Mouse (Mus musculus) limb, embryonic 12.5 days (tissue): ENCODE measurements around the gene Ceacam18. TPM values are rescaled to one million over a fixed set of nuclear protein-coding genes. Genes with fewer than 3 reads are reported as not detected.

ENCODE experiments used
- polyA plus RNA-seq: library from polyadenylated mRNA; unstranded; fragments of >200 nt; fragmentation: Nextera tagmentation; extraction: Ambion mirVana; gene quantifications from 2 replicates; pipeline ENCODE4 v1.2.1, GENCODE M21; 2016

Gene Ceacam18
- polyA plus RNA-seq, 1 experiment from 2014 or later = not detected

Other genes starting within 250 kb of the Ceacam18 start
- gene Siglecg, start 226.5 kb upstream of the Ceacam18 start, polyA plus RNA-seq = not detected in 2 replicates
- gene Lim2, start 207.0 kb upstream of the Ceacam18 start, polyA plus RNA-seq = not detected in 2 replicates
- 0.64 TPM in 1 of 2 replicates, not detected in the other for gene Nkg7, start 197.6 kb upstream of the Ceacam18 start, polyA plus RNA-seq
- gene Cldnd2, start 193.9 kb upstream of the Ceacam18 start, polyA plus RNA-seq = not detected in 2 replicates
- gene Etfb, start 190.6 kb upstream of the Ceacam18 start, polyA plus RNA-seq = 236 and 240 TPM in 2 replicates
- gene Gm45233, start 190.6 kb upstream of the Ceacam18 start, polyA plus RNA-seq = 1.1 TPM in 1 of 2 replicates, not detected in the other
- 1.8 and 3.7 TPM in 2 replicates for gene Vsig10l, start 171.6 kb upstream of the Ceacam18 start, polyA plus RNA-seq
- gene Iglon5, start 144.6 kb upstream of the Ceacam18 start, polyA plus RNA-seq = 1.4 and 1.7 TPM in 2 replicates
- gene 4931406B18Rik, start 128.8 kb upstream of the Ceacam18 start, polyA plus RNA-seq = not detected in 2 replicates
- 0.83 and 1.4 TPM in 2 replicates for gene Cd33, start 90.3 kb upstream of the Ceacam18 start, polyA plus RNA-seq
- gene Zfp658, start 72.5 kb upstream of the Ceacam18 start, polyA plus RNA-seq = 5.6 and 5.7 TPM in 2 replicates
- 15.6 and 15.7 TPM in 2 replicates for gene Zfp719, start 55.1 kb upstream of the Ceacam18 start, polyA plus RNA-seq
- 0.40 and 0.44 TPM in 2 replicates for gene Zfp819, start 27.5 kb upstream of the Ceacam18 start, polyA plus RNA-seq
- 0.22 and 0.70 TPM in 2 replicates for gene Siglece, start 25.5 kb downstream of the Ceacam18 start, polyA plus RNA-seq
- gene Ctu1, start 37.3 kb downstream of the Ceacam18 start, polyA plus RNA-seq = 15.4 and 15.7 TPM in 2 replicates
- not detected in 2 replicates for gene Klk14, start 55.7 kb downstream of the Ceacam18 start, polyA plus RNA-seq
- 0.11 and 0.31 TPM in 2 replicates for gene Klk13, start 77.9 kb downstream of the Ceacam18 start, polyA plus RNA-seq
- not detected in 2 replicates for gene Klk12, start 134.2 kb downstream of the Ceacam18 start, polyA plus RNA-seq
- gene Klk11, start 139.9 kb downstream of the Ceacam18 start, polyA plus RNA-seq = not detected in 2 replicates
- 0.35 and 0.41 TPM in 2 replicates for gene Klk10, start 146.3 kb downstream of the Ceacam18 start, polyA plus RNA-seq
- 0.14 and 0.19 TPM in 2 replicates for gene Klk9, start 157.2 kb downstream of the Ceacam18 start, polyA plus RNA-seq
- 12.7 and 13.4 TPM in 2 replicates for gene Klk8, start 162.9 kb downstream of the Ceacam18 start, polyA plus RNA-seq
- gene Klk7, start 176.6 kb downstream of the Ceacam18 start, polyA plus RNA-seq = 0.10 TPM in 1 of 2 replicates, not detected in the other
- not detected in 2 replicates for gene Klk6, start 189.8 kb downstream of the Ceacam18 start, polyA plus RNA-seq
- gene Klk5, start 207.3 kb downstream of the Ceacam18 start, polyA plus RNA-seq = 0.28 TPM in 1 of 2 replicates, not detected in the other
- 0.23 TPM in 1 of 2 replicates, not detected in the other for gene Klk4, start 246.5 kb downstream of the Ceacam18 start, polyA plus RNA-seq